Mouse (Mus musculus): ENCODE measurements around the gene Olfr279.
"Not testable (repeated sequence)": the region's sequence is repeated elsewhere in the genome, so short reads cannot be mapped to it uniquely, and the experiment has no call there.

Olfr279 gene

GRCm38 (mm10) chr15:98511386-98511928, 19.3 kb downstream of the Olfr279 start:
- DNase-seq, result no peak

DNA sequence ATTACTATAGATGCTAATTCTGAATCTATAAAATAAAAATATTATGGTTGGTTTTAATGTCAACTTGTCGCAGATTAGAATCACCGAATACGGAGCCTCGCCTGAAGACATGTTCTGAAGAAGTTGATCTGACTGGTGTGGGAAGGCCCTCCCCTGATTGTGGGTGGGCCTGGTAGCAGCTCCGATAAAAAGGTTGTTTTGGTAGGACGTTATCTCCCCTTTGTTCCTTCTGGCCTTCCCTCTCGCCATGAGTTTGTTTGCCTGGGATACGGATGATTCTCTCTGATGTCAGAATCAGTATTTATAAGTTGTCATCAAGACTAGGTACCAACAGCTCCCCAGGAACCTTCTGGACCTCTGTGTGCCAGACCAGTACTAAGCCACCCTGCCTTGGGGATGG, 20.0 kb downstream of the Olfr279 start:
- DNase-seq, result no peak

DNA sequence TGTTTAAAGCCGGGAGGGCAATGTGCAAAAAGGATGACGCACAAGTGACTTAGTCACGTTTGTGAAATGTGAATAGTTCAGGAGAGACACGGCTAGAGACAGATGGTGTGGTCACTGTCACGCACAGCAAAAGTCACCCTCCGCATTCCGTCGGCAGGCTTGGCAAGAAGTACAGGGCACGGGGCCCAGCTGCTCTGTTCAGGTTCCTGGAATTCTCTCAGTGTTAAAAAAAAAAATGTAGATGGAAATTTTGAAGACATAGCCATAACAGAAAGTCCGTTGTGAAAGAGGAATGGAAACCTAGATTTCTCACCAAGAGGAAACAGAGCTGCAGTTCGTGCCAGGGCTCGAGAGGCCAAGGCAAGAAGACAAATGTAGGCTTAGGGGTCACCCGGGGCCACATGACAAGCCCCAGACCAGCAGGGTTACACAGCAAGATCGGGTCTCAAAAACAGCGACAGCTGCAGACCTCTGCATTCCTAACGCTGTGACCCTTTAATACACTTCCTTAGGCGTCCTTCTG, 20.7 kb downstream of the Olfr279 start:
- peak; percentile 66 to 70 for DNase-seq

GRCm38 (mm10) chr15:98513676-98514075, 21.5 kb downstream of the Olfr279 start:
- not testable (repeated sequence) for DNase-seq

DNA sequence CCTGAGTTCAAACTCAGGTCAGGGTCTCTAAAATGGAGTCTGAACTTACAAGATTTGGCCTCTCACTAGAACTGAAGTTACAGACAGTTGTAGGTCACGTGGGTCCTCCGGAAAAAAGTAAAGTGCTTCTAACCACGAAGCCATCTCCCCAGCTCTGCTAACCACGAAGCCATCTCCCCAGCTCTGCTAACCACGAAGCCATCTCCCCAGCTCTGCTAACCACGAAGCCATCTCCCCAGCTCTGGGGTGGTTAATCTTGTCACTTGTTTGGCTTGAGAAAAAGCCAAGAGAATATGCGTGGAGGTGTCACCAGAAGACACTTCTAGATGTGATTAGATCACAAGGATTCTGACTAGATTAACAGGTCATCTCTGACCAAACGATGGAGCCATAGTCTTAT, 21.9 kb downstream of the Olfr279 start:
- no peak for DNase-seq

GRCm38 (mm10) chr15:98514845-98515244, 22.6 kb downstream of the Olfr279 start:
- DNase-seq, result not testable (repeated sequence)

DNA sequence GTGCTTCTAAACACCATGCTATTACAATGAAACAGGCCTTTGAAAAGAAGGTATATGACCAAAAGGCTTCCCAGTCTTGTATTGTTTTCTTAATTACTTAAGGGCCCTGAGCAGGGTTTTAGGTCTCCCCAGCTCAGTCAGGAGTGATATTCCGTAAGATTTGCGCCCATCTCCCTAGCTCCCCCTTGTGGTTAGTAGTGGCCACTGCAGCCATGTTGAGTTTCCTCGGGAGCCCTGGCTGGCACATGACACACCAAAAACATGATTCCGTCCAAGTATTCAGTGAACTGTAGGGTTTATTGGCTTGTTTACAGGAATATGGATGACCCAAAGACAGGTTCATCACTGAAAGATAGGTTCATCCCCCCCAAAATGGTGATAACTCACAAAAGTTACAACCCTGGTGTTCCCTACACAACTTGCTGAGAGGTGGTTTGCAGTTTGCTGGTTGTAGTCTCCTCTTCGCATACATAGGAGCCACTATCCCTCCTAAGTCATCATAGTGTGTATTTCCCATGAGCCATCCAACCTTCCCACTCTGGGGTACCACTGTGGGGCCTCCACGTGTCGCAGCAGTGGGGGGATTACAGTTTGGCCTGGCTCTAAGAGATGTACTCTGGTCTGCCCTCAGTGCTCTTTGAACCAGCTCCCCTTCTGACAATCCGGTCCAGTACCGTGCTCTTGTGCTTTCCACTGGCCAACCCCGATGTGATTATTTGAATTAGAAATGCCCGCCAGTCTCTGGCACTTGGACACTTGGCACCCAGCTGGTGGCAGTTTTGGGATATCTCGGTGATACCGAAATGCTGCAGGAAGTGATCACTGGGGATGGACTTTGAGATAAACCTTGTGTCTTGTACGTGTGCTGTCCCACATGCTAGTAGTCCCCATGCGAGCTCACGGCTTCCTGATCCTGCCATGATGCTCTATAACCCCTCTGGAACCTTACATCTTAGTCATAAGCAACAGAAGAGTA, 25.5 kb downstream of the Olfr279 start:
- DNase-seq, result peak; percentile 62 to 63

DNA sequence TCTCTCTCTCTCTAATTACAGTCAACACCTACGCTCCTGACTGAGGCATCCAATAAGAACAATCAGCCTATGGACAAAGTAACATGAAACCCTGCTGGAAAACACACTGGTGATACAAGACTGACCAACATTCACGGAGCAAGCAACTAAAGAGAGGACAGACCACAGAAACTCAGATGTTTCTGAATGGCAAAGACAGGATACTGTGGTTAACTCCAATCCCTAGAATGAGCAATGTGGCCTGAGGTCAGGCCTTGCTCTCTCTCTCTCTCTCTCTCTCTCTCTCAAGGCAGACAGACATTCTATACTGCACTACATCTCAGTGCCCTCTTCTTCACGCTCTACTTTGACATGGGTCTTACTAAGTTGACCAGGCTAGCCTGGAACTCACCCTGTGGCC, 29.0 kb downstream of the Olfr279 start:
- no peak for DNase-seq

DNA sequence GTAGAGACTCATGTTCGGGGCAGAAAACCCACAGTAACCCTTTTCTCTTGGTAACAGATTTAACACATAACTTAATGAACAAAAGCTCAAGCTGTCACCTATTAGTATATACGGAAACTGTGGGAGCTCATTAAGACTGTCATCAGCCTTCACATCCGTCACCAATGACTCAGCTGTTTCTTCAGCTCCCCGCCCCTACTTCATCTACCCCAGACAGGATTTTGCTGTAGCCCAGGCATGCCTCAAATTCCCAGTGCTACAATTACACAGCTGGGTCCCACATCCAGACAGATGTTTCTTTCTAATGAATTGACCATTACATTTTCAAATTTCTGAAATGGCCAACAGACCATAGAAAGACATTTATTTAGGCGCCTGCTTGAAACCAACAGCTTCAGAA, 33.9 kb downstream of the Olfr279 start:
- no peak for DNase-seq

DNA sequence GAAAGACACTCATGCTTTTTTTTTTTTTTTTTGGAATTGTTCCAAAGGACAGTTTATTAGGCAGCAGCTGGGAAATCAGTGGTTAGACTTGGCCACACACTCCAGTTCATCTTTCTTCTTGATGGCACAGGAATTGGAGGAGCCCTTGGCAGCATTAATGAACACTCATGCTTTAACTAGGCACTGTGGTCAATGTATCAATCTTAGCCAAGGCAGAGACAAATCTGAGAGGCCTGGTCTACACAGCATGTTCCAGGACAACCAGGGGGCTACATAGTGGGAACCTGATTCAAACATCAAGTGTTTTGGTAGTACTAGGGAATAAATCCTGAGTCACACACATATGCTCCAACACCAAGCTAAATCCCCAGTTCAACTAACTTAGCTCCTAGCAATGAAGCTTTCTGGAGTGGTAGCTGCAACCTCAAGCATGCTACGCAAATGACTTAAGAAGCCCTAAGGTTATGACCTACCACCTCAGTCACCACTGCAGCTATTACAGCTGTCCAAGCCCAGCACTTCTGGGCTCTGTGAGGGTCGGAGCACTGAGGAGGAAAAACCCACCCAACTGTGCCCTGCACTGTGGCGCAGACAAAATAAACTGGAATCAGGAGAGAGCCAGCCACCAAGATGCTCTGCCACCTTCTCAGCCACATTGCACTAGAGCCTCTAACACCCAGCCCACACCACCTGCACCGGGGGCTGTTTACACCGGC, 35.0 kb downstream of the Olfr279 start:
- DNase-seq, result no peak

DNA sequence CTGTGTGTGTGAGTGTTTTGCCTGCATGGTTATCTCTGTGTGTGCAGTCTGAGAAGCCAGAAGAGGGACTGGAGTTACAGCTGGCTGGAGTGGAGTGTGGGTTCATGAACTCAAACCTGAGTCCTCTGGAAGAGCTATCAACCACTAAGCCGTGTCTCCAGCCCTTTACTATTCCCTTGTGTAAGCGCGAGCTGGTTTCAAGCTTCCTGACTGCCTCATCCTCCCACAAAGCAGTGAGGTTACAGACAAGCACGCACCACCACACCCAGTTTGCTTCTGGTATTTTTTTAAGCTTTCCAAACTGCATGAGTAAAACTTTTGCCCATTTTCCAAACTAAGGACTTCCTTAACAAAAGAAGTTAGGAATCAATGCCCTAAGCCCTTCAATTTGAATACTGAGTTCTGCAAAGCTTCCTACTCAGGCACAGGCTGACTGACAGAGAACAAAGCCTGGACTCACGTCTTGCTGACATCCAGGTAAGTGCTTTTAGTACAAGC, 35.9 kb downstream of the Olfr279 start:
- DNase-seq, result no peak

DNA sequence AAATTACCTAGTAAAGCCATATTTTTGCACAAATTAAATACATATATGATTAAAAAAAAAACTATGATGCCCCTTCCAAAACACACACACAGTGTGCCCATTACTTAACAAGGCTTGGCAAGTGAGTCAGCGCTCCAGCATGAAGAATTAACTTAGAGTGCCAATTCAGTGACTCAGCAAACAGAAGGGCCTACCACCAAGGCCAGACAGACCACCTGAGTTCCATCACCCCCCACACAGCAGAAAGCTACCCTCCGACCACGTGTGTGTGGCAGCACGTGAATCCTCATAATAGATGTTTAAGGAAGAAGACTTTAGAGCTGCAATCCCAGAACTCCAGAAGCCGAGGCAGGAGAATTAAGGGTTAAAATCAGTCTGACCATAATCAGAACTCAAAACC, 40.1 kb downstream of the Olfr279 start:
- DNase-seq, result no peak

GRCm38 (mm10) chr15:98533035-98533531, 40.9 kb downstream of the Olfr279 start:
- no peak for DNase-seq

DNA sequence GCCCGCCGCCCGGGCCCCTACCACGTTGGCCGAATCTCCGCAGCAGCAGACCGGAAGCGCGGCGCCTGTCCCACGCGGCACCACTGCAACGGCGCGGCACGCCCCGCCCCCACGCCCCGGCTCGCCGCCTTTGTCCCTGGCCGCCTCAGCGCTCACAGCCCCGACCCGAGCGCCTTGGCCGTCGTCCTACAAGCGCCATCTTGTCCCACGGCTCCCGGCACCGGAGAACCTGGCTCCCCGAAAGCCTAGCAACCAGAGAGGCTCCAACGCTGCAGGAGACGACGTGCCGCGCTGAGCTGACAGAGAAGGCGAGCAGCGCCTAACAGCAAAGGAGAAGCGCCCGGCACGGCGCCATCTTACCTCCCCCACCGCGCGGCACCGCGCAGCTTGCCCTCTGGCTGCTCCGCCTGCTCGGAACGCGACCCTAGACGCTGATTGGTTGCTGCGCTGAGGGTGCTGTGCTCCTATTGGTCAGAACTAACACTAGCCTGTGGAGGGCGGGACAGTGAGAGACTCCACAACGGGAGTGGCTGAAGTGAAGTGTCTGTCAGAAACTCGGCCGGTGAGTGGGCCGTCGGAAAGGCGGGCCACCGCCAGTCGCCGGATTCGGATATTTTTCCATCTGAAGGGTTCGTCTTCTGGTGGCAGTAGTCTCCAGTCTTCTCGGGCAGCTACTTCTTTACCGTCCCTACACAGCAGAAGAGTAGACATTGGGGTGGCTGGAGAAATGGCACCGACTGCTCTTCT, 41.9 kb downstream of the Olfr279 start, which contains the start of gene Kansl2:
TSS of gene Kansl2 (minus strand) at position 384 of the 747 bp plus-strand sequence.
- peak; percentile 98 for DNase-seq

DNA sequence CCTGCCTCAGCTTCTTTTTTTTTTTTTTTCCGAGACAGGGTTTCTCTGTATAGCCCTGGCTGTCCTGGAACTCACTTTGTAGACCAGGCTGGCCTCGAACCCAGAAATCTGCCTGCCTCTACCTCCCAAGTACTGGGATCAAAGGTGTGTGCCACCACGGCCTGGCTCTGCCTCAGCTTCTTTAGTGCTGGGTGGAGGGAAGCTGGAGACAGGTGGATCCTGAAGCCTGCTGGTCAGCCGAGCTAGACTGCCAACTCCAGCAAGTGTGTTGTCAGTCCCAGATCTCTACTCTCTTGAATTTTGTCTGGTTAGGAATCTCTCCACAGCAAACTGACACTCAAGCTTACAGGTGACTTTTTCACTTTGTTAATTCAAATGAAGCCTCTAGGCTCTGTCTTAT, 43.7 kb downstream of the Olfr279 start:
- no peak for DNase-seq

DNA sequence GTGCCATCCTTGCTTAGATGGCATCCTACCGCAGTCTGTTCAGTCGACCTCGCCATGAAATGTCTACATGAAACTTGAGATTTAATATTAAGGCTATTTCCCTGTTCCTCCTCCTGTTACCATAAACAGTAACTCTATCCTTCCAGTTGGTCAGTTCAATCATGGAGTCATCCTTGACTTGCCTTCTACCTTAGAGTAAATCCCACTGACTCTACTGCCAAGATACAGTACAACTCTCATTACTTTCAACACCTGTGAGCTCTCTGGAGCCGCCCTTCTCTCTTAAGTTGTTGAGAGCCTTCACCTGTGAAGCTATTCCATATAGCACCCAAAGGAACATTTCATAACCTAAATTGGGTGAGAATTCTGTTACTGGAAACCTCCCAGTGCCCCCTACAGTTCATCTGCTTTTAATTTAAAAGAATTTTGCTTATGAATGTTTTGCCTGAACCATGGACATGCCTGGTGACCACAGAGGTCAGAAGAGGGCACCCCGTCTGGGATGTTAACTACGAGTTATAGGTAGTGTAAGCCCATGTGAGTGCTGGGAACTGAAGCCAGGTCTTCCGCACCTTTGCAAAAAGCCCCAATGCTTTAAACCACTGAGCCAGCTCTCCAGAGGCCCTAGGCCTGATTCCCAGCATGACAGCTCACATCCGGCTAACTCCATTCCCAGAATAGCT, 44.8 kb downstream of the Olfr279 start:
- no peak for DNase-seq

DNA sequence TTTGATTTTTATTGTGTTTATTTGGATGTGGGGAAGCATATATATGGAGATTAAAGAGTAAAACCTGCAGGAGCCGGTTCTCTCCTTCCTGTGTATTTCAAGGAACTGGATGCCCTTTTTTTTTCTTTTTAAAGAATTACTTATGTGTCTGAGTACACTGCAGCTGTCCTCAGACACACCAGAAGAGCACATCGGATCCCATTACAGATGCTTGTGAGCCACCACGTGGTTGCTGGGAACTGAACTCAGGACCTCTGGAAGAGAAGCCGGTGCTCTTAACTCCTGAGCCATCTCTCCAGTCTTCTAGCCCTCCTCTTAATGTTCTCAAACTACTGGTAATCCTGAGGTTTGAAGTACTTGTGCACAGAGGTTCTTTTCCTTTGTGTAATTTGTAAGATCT, 45.7 kb downstream of the Olfr279 start:
- DNase-seq, result no peak

- no peak for DNase-seq
These were observed 48.9 kb downstream of the Olfr279 start for GRCm38 (mm10) chr15:98541064-98541463.

DNA sequence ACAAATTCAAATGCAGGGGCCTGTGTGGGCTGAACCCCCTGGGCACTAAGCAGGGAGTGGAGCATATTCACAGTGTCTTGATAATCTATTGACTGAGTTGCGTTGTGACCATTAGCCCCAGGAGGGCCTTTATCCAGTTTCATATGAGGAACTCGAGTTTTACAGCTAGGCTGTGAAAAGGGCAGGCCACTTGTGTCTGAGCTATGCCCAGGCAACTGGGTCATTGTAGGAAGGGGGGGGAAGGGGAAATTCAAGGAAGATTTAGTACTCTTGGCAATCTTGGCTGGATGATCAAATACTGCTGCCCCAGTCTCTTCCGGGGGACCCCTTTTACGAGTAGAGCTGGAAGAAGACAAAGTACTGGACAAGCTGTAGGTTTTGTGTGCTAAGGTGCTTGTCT, 51.1 kb downstream of the Olfr279 start:
- DNase-seq, result no peak

GRCm38 (mm10) chr15:98545151-98545550, 52.9 kb downstream of the Olfr279 start:
- no peak for DNase-seq

- DNase-seq, result peak in 1 of 2 experiments; percentile 24
These were observed 54.6 kb downstream of the Olfr279 start for GRCm38 (mm10) chr15:98546843-98547242.

Measured in cerebellum, postnatal 36 days (tissue).